Mouse (Mus musculus) bone marrow, adult 2 months (tissue): Measurements from ENCODE around the gene Uba52.

Experiments
- CTCF ChIP-seq: fragments of 200-500 bp; IDR thresholded peaks from 2 replicates; pipeline ENCODE4 v1.5.1; 2011; ENCODE audit warnings: low read length, control low read depth; ENCODE audit not compliant: control insufficient read depth, insufficient read depth
- POLR2A ChIP-seq: fragments of 200-500 bp; IDR thresholded peaks from 2 replicates; pipeline ENCODE4 v1.6.1; 2011; ENCODE audit warnings: low read depth, mild to moderate bottlenecking, control low read depth, low read length, borderline replicate concordance; ENCODE audit not compliant: control insufficient read depth

DNA sequence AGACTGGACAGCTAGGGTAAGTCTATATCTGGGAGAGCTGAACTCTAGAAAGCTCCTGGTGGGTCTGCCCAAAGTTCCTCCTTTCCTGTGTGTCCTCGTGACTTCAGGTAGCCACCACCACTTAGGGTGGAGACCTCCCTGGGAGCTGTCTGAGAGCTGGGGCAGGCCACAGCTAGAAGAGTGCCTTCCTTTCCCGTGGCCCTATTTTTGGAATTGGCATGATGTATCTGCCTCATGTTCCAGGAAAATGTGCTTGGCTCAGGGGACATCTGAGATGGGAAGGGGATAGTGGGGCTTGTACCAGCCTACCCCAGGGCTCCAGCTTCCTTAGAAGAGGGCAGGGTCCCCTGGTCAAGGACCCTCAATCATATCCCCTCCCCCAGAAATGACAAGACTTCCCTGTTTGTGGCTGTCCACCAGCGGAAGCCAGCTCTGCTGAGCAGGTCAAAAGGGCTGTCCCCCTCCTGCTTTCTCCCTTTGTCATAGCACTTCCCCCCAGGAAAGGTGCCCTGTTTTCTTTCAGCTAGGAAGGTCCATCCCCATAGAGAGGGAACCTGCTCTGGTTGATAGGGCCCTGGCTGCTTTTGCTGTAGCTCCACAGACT, 41.1 kb upstream of the Uba52 start:
- TF ChIP-seq CTCF: no peak
- no peak for TF ChIP-seq POLR2A
